Mouse (Mus musculus) heart, postnatal 14 days (tissue): Measurements from ENCODE around the gene Kif20b. TPM values are rescaled to one million over a fixed set of nuclear protein-coding genes. Genes with fewer than 3 reads are reported as not detected.

Experiments
- DNase-seq, 2 experiments: peaks; one replicate each; pipeline ENCODE4 v3.0.0; 2021 to 2022
- intact Hi-C: fragments of 180-260 bp; cut with DNase I; formaldehyde crosslinking; loops from one replicate; pipeline ENCODE4 v1.15.1; 2025
- microRNA-seq, 2 experiments: library from miRNA; unstranded; fragments of <30 nt; microRNA quantifications; one replicate each; pipeline ENCODE4 v1.2.0; 2021 to 2022
- total RNA-seq, 2 experiments: library from RNA; stranded (reverse); gene quantifications; 2 replicates each; pipeline ENCODE4 v1.2.3; 2021

Kif20b gene
- total RNA-seq, 2 experiments from 2014 or later, result 2.3 to 5.2 TPM

DNA sequence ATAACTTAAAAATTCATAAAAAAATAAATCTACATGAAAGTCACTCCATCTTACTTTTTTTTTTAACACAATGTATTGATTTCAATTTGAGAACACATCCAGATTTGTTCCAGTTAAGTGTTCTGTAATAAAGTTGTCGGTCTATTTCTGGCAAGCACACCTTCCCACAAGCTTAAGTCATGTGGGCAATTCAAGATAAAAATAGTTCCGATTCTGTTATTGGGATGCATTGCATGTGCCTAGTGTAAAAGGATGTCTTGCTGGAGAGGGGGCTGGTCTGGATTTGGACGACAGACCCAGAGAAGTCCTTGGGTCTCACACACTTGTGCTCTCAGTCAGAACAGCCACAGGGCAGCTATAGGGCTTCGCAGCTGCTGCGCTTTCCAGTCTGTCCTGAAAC, 15.4 kb upstream of the Kif20b start:
- intact Hi-C loops, result no loop called here
- DNase-seq, result no peak

DNA sequence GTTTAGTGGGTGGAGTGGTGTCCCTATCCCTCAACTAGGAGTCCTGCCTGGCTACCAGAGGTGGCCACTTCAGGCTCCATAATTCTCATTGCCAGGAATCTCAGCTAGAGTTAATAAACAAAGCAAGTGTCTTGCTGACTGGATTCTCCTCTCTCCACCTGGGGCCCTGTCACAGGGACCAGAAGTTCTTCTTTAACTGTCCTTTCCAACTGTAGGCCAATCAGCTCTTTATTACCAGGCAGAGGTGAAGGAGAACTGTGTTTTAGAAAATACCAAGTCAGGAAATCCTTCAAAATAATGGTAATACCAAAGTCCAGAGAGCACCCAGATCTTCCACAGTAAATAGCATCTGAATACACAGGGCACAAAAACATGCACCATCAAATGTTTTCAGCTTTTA, 9.8 kb upstream of the Kif20b start:
- intact Hi-C loops, result no loop called here
- no peak for DNase-seq

DNA sequence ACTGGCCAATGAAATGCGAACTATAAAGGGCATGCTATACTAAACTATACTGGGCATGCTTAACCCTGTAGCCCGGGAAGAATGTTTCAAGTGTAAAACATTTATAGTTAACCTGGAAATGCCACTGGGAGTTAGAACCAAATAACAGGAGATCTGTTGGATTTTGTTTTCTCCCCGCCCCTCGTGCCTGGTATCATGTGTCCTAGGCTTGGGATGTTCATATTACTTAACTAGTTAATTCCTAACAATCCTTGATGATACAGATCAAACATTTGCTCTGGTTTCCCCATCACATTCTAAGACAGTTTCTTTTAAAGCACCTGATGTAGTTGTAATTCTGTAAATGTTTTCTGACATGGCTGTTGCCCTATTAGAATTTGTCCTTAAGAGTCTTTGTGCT, 2.1 kb upstream of the Kif20b start:
- intact Hi-C loops, result loop anchor here (2.0 to 10.0 kb wide), 2 partner anchors 93 to 255 kb away; no protein-coding TSS in a partner anchor
- no peak for DNase-seq

DNA sequence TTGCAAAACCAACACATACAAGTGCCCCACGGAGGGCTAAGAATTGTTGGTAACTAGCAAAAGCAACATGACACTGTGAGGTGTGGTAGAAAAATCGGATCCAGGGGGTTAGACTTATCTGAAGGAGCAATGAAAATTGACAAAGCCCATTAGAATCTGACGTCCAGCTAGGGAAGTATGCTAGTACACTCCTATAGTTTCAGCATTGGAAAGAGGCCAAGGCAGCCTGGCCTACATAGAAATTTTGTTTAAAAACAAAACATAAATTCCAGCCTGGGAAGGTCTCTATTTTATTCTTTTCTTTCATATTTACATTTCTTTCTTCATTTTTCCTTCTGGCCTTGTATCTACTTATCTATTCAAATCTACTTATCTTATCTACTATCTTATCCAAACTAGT, 1.6 kb upstream of the Kif20b start:
- no peak for DNase-seq
- intact Hi-C loops, result loop anchor here (2.0 to 10.0 kb wide), 2 partner anchors 94 to 256 kb away; no protein-coding TSS in a partner anchor

DNA sequence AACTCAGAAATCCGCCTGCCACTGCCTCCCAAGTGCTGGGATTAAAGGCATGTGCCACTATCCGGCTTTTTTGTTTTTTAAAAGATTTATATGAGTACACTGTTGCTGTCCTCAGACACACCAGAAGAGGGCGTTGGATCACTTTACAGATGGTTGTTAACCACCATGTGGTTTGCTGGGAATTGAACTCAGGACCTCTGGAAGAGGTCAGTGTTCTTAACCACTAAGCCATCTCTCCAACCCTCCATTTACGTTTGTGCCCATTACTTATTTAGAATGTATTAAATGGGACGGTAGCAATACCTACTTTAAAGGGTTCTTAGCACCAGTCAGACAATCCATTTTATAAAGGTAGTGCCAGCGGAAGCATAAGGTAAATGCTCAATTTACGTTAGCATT, 909 bp upstream of the Kif20b start:
- intact Hi-C loops, result loop anchor here (2.0 to 10.0 kb wide), 2 partner anchors 94 to 256 kb away; no protein-coding TSS in a partner anchor
- DNase-seq, result no peak

DNA sequence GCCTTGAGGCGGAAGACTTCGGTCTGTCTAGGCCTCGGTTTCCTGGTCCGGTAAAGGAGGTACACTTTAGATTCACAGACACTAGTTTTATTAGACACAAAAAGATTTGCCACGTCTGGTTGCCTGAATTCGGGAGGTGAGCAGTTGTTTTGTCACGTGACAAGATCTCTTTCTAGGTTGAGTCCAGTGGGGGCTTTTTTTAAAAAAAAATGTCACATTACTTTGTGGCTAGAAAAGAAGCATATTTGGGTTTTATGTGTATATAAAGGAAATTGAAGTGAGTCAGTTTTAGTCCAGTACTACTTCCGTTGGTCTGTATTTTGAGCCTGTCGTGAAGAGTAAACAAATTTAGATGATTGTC, 422 bp downstream of the Kif20b start:
- DNase-seq, result no peak
- intact Hi-C loops, result loop anchor here (10.0 kb wide), 1 partner anchor 258 kb away; no protein-coding TSS in a partner anchor

DNA sequence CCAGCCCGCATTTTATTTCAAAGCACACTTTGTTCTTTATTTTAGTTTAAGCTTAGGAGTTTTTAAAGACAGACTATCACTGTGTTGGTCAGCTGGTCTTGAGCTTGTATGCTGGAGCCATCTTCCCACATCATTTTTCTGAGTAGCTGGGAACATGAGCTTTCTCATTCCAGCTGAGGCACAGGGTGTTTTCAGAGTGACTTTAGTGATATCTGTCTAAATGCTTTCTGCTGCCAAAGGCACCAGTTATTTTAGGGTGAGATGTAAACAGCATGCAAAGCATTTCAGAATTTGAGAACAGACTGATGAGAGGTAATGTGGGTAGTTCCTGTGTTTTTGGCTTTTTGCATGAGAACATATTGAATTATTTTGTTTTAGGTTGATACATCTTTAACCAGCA, 25.0 kb downstream of the Kif20b start:
- intact Hi-C loops, result no loop called here
- DNase-seq, result no peak

DNA sequence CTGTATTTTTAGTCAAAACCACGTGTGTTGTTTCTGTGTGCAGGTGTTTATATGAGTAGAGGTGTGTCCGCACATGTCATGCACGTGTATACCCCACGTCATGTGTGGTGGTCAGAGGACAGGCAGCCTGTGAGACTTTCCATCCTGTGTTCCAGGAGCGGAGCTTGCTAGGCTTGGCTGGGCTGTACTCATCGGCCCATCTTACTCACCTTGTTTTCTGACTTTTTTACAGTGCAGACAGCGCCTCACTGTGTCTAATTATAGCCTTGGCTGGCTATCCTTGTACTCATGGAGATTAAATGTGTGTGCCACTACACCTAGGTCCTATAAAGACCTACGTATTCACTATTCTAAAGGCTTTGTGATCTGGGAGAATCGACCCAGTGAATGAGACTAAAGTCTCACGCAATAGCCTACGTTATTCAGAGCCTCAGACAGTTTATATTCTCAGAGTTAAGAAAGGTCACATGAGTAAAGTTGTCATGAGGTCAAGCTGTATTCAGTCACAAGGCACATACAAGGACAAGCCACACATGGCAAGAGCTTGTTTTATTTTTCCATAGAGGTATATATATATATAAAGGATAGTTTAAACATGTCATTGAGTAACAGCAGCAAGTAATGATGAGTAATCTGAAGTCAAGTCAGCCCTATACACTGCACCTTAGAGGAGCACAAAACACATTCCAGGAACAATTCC, 31.8 kb downstream of the Kif20b start:
- intact Hi-C loops, result no loop called here
- DNase-seq, result peak in 1 of 2 experiments; percentile 5

DNA sequence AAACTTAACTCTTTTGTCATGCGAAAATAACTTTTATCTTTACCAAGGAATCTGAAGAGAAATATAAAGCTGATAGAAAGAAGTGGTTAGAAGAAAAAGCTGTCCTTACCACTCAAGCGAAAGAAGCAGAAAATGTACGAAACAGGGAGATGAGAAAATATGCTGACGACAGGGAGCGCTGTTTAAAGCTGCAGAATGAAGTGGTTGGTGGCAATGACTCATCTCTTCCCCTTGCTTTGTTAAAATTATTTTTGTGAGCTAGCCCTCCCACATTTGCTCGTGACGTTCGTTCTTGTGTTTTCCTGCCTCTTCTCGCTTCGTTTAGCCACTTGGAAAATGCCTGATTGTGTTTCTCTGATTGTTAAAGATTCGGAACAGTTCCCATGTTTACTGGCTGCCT, 37.2 kb downstream of the Kif20b start:
- no peak for DNase-seq
- intact Hi-C loops, result no loop called here

DNA sequence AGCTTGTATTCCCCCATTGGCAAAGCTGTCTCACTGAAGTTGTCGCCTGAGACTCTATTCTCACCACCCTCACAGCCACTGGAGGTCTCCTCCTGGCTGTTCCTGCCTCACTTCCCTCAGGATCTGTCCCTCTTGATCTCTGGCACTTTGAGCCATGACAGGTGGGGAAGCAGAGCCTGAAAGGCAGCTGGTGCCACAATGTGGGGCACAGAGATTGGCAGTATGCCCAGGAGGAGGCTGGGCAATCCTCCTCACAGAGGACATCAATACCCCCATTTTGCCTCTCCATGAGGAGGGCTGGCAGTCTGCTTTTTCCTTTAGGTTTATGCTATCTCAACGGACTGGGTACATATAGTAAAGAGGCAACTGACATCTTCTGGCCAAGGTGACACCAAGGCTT, 62.6 kb downstream of the Kif20b start:
- DNase-seq, result no peak
- intact Hi-C loops, result no loop called here

DNA sequence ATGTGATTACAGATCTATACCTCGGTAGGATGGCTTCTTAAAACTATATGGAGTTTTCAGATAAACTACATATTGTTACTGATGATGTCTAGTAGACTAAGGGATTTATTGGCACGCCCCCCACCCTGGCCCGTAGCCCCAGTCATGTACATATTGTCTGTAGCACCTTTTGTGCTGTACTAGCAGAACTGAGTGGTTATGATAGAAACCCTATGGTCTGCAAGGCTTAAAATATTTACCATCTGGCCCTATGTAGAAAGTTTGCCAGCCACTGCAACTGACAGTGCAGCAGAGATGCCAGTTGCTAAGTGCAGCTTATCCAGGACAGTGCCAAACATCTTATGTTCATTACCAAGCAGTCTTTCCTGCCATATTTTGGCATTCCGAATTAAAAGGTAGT, 68.3 kb downstream of the Kif20b start:
- intact Hi-C loops, result loop anchor here (5.0 kb wide), 1 partner anchor 1072 kb away; no protein-coding TSS in a partner anchor
- DNase-seq, result no peak

DNA sequence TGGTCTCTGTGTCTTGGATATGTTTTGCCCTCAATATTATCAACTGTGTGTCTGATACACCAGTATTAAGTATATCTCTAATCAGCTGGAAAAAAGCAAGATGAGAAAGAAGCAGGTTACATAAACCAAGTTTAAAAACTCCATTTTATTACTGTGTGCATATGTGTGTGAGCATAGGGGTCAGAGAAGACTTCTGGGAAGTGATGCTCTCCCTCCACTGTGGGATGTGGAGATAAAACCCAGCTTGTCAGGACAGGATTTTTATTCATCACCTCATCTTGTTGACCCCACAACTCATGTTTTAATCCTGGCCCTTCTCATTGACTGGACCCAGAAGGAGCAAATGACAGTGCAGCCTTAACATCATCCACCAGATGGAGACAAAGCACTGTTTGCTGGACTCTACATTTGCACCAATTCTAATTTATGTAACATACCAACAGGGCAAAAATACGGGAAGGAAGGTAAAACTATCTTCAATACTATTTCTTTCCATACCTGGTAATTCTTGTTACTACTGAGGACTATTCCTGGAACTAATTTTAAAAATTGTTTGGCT, 70.9 kb downstream of the Kif20b start:
- intact Hi-C loops, result loop anchor here (2.0 to 5.0 kb wide), 2 partner anchors 1069 to 1090 kb away; partner anchors contain the start of gene Rpp30
- DNase-seq, result peak; percentile 16 to 47

DNA sequence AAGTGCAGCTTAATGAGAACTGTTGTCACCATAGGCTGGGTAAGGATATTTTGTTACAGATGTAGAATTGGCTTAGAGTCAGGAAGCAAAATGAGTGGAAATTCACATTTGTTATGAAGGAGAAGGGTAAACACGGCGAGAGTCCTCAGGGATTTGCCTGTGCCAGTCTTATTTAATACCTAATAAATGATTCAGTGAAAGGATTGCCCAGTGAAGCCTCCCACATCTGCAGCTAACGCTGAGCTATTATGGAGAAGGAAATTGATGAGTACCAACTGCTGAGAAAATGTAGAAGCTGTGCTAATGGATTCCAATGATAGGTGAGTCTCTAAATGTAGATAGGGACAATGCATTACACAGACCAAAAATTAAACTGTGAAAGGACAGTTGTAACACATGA, 92.9 kb downstream of the Kif20b start:
- DNase-seq, result no peak
- intact Hi-C loops, result no loop called here

DNA sequence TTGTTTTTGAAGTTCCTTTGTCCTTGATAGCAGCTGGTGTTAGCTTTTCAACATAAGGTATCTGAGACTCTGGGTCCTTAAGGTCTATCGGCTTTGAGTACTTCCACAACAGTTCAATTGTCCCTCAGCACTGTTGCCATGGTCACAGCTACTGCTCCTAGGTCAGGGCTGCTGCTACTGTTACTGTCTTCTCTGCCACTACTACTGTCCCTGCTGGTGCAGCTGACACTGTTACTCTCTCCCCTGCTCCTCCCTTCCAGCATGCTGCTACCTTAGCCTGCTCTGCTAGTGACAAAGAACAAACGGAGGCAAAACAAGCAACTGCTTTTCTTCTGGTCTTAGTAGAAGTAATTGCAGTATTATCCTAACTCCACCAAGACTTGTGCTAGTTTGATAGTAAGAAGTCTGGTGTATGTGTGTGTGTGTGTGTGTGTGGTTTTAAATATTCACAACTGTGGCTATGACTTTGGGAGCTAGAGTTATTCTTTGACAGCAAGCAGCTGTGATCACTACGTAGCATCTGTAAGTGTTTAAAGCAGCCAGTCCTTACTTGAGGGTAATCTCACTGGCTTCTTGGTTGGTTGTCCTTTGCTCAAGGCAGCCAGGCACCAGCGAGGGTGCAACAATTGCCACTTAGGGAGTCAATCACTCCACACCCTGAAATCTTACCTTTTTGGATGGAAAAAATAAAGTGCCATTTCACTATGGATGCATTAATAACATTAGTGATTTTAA, 95.5 kb downstream of the Kif20b start:
- intact Hi-C loops, result no loop called here
- no peak for DNase-seq

DNA sequence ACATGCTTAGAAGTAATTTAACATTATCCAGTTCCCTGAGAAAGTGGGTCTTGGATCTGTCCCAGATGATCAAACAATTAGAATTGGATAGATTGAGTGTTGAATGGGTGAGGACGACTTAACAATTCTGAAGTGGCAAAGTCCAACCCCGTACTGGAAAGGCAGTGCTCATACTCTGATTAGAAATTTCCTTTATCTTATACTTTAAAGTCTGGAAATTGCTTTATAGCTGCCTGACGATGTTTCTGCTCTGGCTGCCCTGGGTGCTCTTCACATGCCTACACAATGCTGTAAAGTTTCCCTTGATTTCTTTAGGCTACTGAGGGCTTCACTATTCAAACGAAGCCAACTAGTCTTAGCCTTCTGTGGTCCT, 96.0 kb downstream of the Kif20b start:
- intact Hi-C loops, result no loop called here
- no peak for DNase-seq

Small RNAs within 50 kb of the gene (microRNA-seq; reads per million reads assigned to microRNA genes)
- gene Mir1950, result 0 to 0.81 reads per million in 2 experiments

Other genes with a start within 250 kb of the Kif20b start
- 1 to 10 TPM; 2.8 to 4.2 TPM for gene Slc16a12, start 175.1 kb upstream of the Kif20b start, total RNA-seq
- 10 to 100 TPM; 38.0 to 41.1 TPM for gene Pank1, start 42.9 kb upstream of the Kif20b start, total RNA-seq